Mouse (Mus musculus): ENCODE measurements around the gene Thrb.

DNA sequence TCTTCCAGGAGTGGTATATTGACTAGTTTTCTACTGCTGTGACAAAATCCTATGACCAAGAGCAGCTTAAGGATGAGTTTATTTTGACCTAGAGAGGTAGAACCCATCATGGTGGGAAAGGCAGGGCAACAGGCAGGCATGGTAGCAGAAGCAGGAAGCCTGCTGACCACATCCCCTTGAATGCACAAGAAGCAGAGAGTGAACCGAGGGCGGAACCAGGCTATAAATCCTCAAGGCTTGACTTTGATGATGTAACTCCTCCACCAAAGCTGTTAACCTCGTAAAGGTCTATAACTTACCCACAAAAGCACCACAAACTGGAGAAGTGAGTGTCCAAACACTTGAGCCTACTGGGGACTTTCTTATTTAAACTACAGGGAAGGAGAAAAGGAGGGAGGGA is 251.1 kb downstream of the Thrb start:
- TF ChIP-seq CTCF (IDR thresholded peaks at IDR 0.05; ENCODE audit: low read depth, low read length) (no peak), POLR2A (IDR thresholded peaks at IDR 0.05; ENCODE audit: borderline replicate concordance, low read depth, low read length) (no peak)
